Mouse (Mus musculus): ENCODE data around the gene Lysmd4. TPM values are rescaled to one million over a fixed set of nuclear protein-coding genes. Genes with fewer than 3 reads are reported as not detected.

Lysmd4 gene
- polyA plus RNA-seq (2012; rRNA removed), result 3.7 and 4.0 TPM in 2 replicates

GRCm38 (mm10) chr7:67222220-67222862 is at the start of gene Lysmd4:
Gene Lysmd4 (plus strand): TSS chr7:67222544.

Other genes with a start within 250 kb of the Lysmd4 start
- gene Mef2a, start 150.3 kb downstream of the Lysmd4 start, polyA plus RNA-seq (2012; rRNA removed), result 8.2 and 9.2 TPM in 2 replicates